Mouse (Mus musculus): ENCODE measurements around the gene Anks1b.

- TF ChIP-seq CTCF (conservative IDR thresholded peaks at IDR 0.05; ENCODE audit: insufficient read depth, insufficient read length, low read depth, low read length) (no peak), POLR2A (IDR thresholded peaks at IDR 0.05; ENCODE audit: low read depth, low read length) (no peak)
These were observed 1117.0 kb downstream of the Anks1b start for GRCm38 (mm10) chr10:90990340-90990739.

Measured in kidney, adult 2 months (tissue).